Mouse (Mus musculus): ENCODE measurements around the gene Adnp.

DNA sequence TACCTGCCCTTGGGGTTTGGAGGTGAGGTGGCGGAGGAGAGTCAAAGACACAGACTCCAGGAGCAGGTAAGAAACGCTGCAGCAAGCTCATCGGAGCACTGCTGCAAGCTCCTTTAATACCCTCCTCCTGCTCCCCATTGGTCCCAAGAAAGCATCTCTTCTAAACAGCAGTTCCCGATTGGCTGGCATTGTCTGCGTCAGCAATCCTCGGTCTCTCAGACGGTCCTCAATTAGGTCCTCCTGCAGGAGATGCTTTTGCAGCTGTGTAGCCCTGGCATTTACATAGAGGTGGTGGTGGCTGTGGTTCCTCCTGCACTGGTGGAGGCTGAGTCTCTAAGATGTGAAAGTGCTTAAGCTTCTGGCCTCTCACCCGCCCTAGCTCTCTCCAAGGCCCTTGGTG lies 38.7 kb upstream of the Adnp start:
- TF ChIP-seq CTCF (IDR thresholded peaks at IDR 0.05; ENCODE audit: low read depth) (no peak), EP300 (IDR thresholded peaks at IDR 0.05; ENCODE audit: low read depth) (no peak)
